Mouse (Mus musculus): Measurements from ENCODE around the gene Hmox2. TPM values are rescaled to one million over a fixed set of nuclear protein-coding genes. Genes with fewer than 3 reads are reported as not detected.
"Not testable (repeated sequence)": the region's sequence is repeated elsewhere in the genome, so short reads cannot be mapped to it uniquely, and the experiment has no call there.

The Hmox2 gene
- polyA plus RNA-seq, 1 experiment from 2014 or later, result 83.1 TPM

GRCm38 (mm10) chr16:4742186-4742585 is 16.0 kb downstream of the Hmox2 start:
- no peak overlapping the region for H3K9ac ChIP-seq (replicated peaks; ENCODE audit: low read depth, low read length)
- no peaks in the 10 kb centered on the region for H3K27me3 ChIP-seq (replicated peaks; ENCODE audit: control insufficient read depth, insufficient read depth, low read length)
- H3K27ac ChIP-seq (ENCODE audit: low read length), result no peak overlapping the region
- H3K36me3 ChIP-seq (ENCODE audit: control insufficient read depth, insufficient read depth), result no peaks in the 10 kb centered on the region
- H3K9me3 ChIP-seq (ENCODE audit: control insufficient read depth, low read length), result no peaks in the 10 kb centered on the region
- WGBS, result 100% methylated on average over 1 of the region's 1 CpGs
- no peak overlapping the region for H3K4me2 ChIP-seq (ENCODE audit: low read length)
- no peak overlapping the region for H3K4me3 ChIP-seq (replicated peaks; ENCODE audit: low read length)
- H3K4me1 ChIP-seq (replicated peaks; ENCODE audit: control insufficient read depth, insufficient read depth, low read length), result no peaks in the 10 kb centered on the region
- no peak for ATAC-seq

GRCm38 (mm10) chr16:4752155-4752554 is 26.0 kb downstream of the Hmox2 start:
- H3K9ac ChIP-seq (replicated peaks; ENCODE audit: low read depth, low read length), result no peak overlapping the region
- no peak overlapping the region for H3K27ac ChIP-seq (ENCODE audit: low read length)
- H3K9me3 ChIP-seq (ENCODE audit: control insufficient read depth, low read length), result no peaks in the 10 kb centered on the region
- ATAC-seq, result no peak
- 95% methylated on average over 3 of the region's 3 CpGs for WGBS
- H3K4me3 ChIP-seq (replicated peaks; ENCODE audit: low read length), result no peak overlapping the region
- H3K4me1 ChIP-seq (replicated peaks; ENCODE audit: control insufficient read depth, insufficient read depth, low read length), result no peaks in the 10 kb centered on the region; the same call in 1 of the 2 replicates
- no peaks in the 10 kb centered on the region for H3K27me3 ChIP-seq (replicated peaks; ENCODE audit: control insufficient read depth, insufficient read depth, low read length)
- H3K4me2 ChIP-seq (ENCODE audit: low read length), result no peak overlapping the region
- H3K36me3 ChIP-seq (ENCODE audit: control insufficient read depth, insufficient read depth), result no peaks in the 10 kb centered on the region

- no peak for ATAC-seq
- Histone ChIP-seq H3K4me3 (replicated peaks; ENCODE audit: low read length) (no peak overlapping the region), H3K27me3 (replicated peaks; ENCODE audit: control insufficient read depth, insufficient read depth, low read length) (no peaks in the 10 kb centered on the region), H3K9ac (replicated peaks; ENCODE audit: low read depth, low read length) (no peak overlapping the region), H3K27ac (ENCODE audit: low read length) (no peak overlapping the region), H3K4me2 (ENCODE audit: low read length) (no peak overlapping the region), H3K9me3 (ENCODE audit: control insufficient read depth, low read length) (no peaks in the 10 kb centered on the region), H3K4me1 (replicated peaks; ENCODE audit: control insufficient read depth, insufficient read depth, low read length) (peaks cover 3% of the 10 kb centered on the region), H3K36me3 (ENCODE audit: control insufficient read depth, insufficient read depth) (no peaks in the 10 kb centered on the region)
- 87% methylated on average over 3 of the region's 3 CpGs for WGBS
These were observed 27.9 kb downstream of the Hmox2 start for GRCm38 (mm10) chr16:4754045-4754444.

- H3K9ac ChIP-seq (replicated peaks; ENCODE audit: low read depth, low read length), result peak overlapping the region; percentile 63
- H3K9me3 ChIP-seq (ENCODE audit: control insufficient read depth, low read length); H3K27me3 ChIP-seq (replicated peaks; ENCODE audit: control insufficient read depth, insufficient read depth, low read length); H3K4me1 ChIP-seq (replicated peaks; ENCODE audit: control insufficient read depth, insufficient read depth, low read length); H3K36me3 ChIP-seq (ENCODE audit: control insufficient read depth, insufficient read depth): not testable (repeated sequence)
- H3K4me2 ChIP-seq (ENCODE audit: low read length), result peak overlapping the region; percentile 52
- ATAC-seq, result peak; percentile 87
- H3K4me3 ChIP-seq (replicated peaks; ENCODE audit: low read length), result peak overlapping the region; percentile 47
- H3K27ac ChIP-seq (ENCODE audit: low read length), result peak overlapping the region; percentile 66
- 3% methylated on average over 30 of the region's 42 CpGs for WGBS
These were observed 30.6 kb downstream of the Hmox2 start for GRCm38 (mm10) chr16:4756660-4757335.

GRCm38 (mm10) chr16:4762437-4762836 is 36.3 kb downstream of the Hmox2 start:
- no peak overlapping the region for H3K4me3 ChIP-seq (replicated peaks; ENCODE audit: low read length)
- 96% methylated on average over 4 of the region's 4 CpGs for WGBS
- H3K9me3 ChIP-seq (ENCODE audit: control insufficient read depth, low read length), result no peaks in the 10 kb centered on the region
- H3K4me1 ChIP-seq (replicated peaks; ENCODE audit: control insufficient read depth, insufficient read depth, low read length), result peaks cover 1% of the 10 kb centered on the region
- no peak overlapping the region for H3K9ac ChIP-seq (replicated peaks; ENCODE audit: low read depth, low read length)
- H3K27ac ChIP-seq (ENCODE audit: low read length), result no peak overlapping the region
- no peaks in the 10 kb centered on the region for H3K27me3 ChIP-seq (replicated peaks; ENCODE audit: control insufficient read depth, insufficient read depth, low read length)
- H3K4me2 ChIP-seq (ENCODE audit: low read length), result no peak overlapping the region
- peaks cover 21% of the 10 kb centered on the region for H3K36me3 ChIP-seq (ENCODE audit: control insufficient read depth, insufficient read depth)
- no peak for ATAC-seq

GRCm38 (mm10) chr16:4763276-4763675 is 37.1 kb downstream of the Hmox2 start:
- no peak overlapping the region for H3K4me2 ChIP-seq (ENCODE audit: low read length)
- no peak overlapping the region for H3K4me3 ChIP-seq (replicated peaks; ENCODE audit: low read length)
- H3K36me3 ChIP-seq (ENCODE audit: control insufficient read depth, insufficient read depth), result peaks cover 30% of the 10 kb centered on the region
- peak; percentile 50; the same call in 1 of the 2 replicates for ATAC-seq
- H3K9me3 ChIP-seq (ENCODE audit: control insufficient read depth, low read length), result no peaks in the 10 kb centered on the region
- 49% methylated on average over 2 of the region's 2 CpGs for WGBS
- no peaks in the 10 kb centered on the region for H3K4me1 ChIP-seq (replicated peaks; ENCODE audit: control insufficient read depth, insufficient read depth, low read length)
- H3K27ac ChIP-seq (ENCODE audit: low read length), result no peak overlapping the region
- H3K9ac ChIP-seq (replicated peaks; ENCODE audit: low read depth, low read length), result no peak overlapping the region
- H3K27me3 ChIP-seq (replicated peaks; ENCODE audit: control insufficient read depth, insufficient read depth, low read length), result no peaks in the 10 kb centered on the region

- Histone ChIP-seq H3K27ac (ENCODE audit: low read length) (no peak overlapping the region), H3K9ac (replicated peaks; ENCODE audit: low read depth, low read length) (no peak overlapping the region), H3K4me1 (replicated peaks; ENCODE audit: control insufficient read depth, insufficient read depth, low read length) (no peaks in the 10 kb centered on the region), H3K4me2 (ENCODE audit: low read length) (no peak overlapping the region), H3K9me3 (ENCODE audit: control insufficient read depth, low read length) (no peaks in the 10 kb centered on the region), H3K4me3 (replicated peaks; ENCODE audit: low read length) (no peak overlapping the region), H3K27me3 (replicated peaks; ENCODE audit: control insufficient read depth, insufficient read depth, low read length) (no peaks in the 10 kb centered on the region), H3K36me3 (ENCODE audit: control insufficient read depth, insufficient read depth) (peaks cover 50% of the 10 kb centered on the region)
- ATAC-seq, result no peak
- 86% methylated on average over 2 of the region's 2 CpGs for WGBS
These were observed 39.7 kb downstream of the Hmox2 start for GRCm38 (mm10) chr16:4765852-4766251.

- Histone ChIP-seq H3K9ac (replicated peaks; ENCODE audit: low read depth, low read length) (no peak overlapping the region), H3K36me3 (ENCODE audit: control insufficient read depth, insufficient read depth) (peaks cover 50% of the 10 kb centered on the region), H3K27me3 (replicated peaks; ENCODE audit: control insufficient read depth, insufficient read depth, low read length) (no peaks in the 10 kb centered on the region), H3K9me3 (ENCODE audit: control insufficient read depth, low read length) (no peaks in the 10 kb centered on the region), H3K4me2 (ENCODE audit: low read length) (no peak overlapping the region), H3K4me3 (replicated peaks; ENCODE audit: low read length) (no peak overlapping the region), H3K27ac (ENCODE audit: low read length) (no peak overlapping the region), H3K4me1 (replicated peaks; ENCODE audit: control insufficient read depth, insufficient read depth, low read length) (no peaks in the 10 kb centered on the region; the same call in 1 of the 2 replicates)
- no peak for ATAC-seq
- 88% methylated on average over 6 of the region's 6 CpGs for WGBS
These were observed 41.0 kb downstream of the Hmox2 start for GRCm38 (mm10) chr16:4767012-4767790.

- Histone ChIP-seq H3K4me1 (replicated peaks; ENCODE audit: control insufficient read depth, insufficient read depth, low read length) (peaks cover 8% of the 10 kb centered on the region), H3K36me3 (ENCODE audit: control insufficient read depth, insufficient read depth) (peaks cover 48% of the 10 kb centered on the region), H3K27ac (ENCODE audit: low read length) (no peak overlapping the region), H3K9ac (replicated peaks; ENCODE audit: low read depth, low read length) (no peak overlapping the region), H3K27me3 (replicated peaks; ENCODE audit: control insufficient read depth, insufficient read depth, low read length) (no peaks in the 10 kb centered on the region), H3K9me3 (ENCODE audit: control insufficient read depth, low read length) (no peaks in the 10 kb centered on the region), H3K4me3 (replicated peaks; ENCODE audit: low read length) (no peak overlapping the region), H3K4me2 (ENCODE audit: low read length) (no peak overlapping the region)
- ATAC-seq, result no peak
- 97% methylated on average over 5 of the region's 5 CpGs for WGBS
These were observed 42.6 kb downstream of the Hmox2 start for GRCm38 (mm10) chr16:4768719-4769118.
